Comparison of ENCODE assay signal across 7 mouse cellular contexts in the genomic region with DNA sequence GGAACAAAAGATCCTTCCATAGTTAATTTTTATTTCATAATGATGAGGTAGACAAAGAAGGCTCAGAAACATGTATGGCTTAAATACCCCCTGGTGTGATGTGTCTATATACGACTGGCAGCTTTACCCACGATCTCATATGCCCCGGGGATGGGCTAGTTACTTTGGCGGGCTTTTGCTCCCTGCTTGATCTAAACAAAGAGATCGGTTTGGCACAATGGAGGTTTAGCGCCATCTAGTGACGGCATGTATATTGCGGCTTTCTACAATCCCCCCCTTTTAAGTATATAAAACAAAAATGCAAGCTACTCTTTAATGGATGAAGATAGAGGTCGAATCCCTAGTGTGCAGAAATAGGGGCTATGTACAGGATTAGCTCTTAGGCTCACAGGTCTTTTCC.
DNase-seq lines count a peak whose midpoint lies in the region; ATAC-seq and TF ChIP-seq lines count a peak whose summit lies in the region.
"Not testable (repeated sequence)": the region's sequence is repeated elsewhere in the genome, so short reads cannot be mapped to it uniquely, and the experiment has no call there.

No protein-coding gene starts in this region.

- H3K4me1 ChIP-seq in MEL (ENCODE audit: control insufficient read depth in 1 of 2, insufficient read depth in 2 of 2, low read length in 2 of 2); embryonic facial prominence, embryonic 11.5 days (ENCODE audit: control insufficient read depth, insufficient read depth, low read length); liver, adult 2 months (ENCODE audit: control insufficient read depth, insufficient read depth, low read length); midbrain, postnatal 0 days (ENCODE audit: insufficient read depth, low read length): not testable (repeated sequence)

- TF ChIP-seq CTCF in MEL (IDR thresholded peaks at IDR 0.05 in 2 of 3, conservative IDR thresholded peaks at IDR 0.05 in 1 of 3; ENCODE audit: control insufficient read depth in 1 of 3, insufficient read depth in 1 of 3, low read depth in 2 of 3, low read length in 3 of 3, poor library complexity in 1 of 3, severe bottlenecking in 1 of 3): peak; percentile 27 to 43 (median 37); a peak in 4 of 6 replicates
- TF ChIP-seq CTCF in liver, adult 2 months (IDR thresholded peaks at IDR 0.05; ENCODE audit: low read depth, low read length): 0 out of 2 replicates have a peak, but pooled peaks have one; percentile 1
- TF ChIP-seq CTCF in midbrain, postnatal 0 days (IDR thresholded peaks at IDR 0.05): peak; percentile 52

- WGBS in embryonic facial prominence, embryonic 11.5 days: 50% methylated on average over 9 of the region's 9 CpGs
- 34% methylated on average over 9 of the region's 9 CpGs for WGBS in liver, adult 2 months
- WGBS in midbrain, postnatal 0 days: 50% methylated on average over 9 of the region's 9 CpGs

- not testable (repeated sequence) for H3K9me3 ChIP-seq in MEL (replicated peaks; ENCODE audit: insufficient read depth, low read length); embryonic facial prominence, embryonic 11.5 days (replicated peaks; ENCODE audit: control insufficient read depth, low read length); midbrain, postnatal 0 days (ENCODE audit: low read length)

- TF ChIP-seq POLR2A in MEL (IDR thresholded peaks at IDR 0.05; ENCODE audit: control insufficient read depth in 1 of 2, insufficient read depth in 1 of 2, low read depth in 1 of 2, low read length in 2 of 2, poor library complexity in 1 of 2); liver, adult 2 months (IDR thresholded peaks at IDR 0.05; ENCODE audit: extremely low read depth, insufficient read depth, low read length): not testable (repeated sequence)

- ATAC-seq in embryonic facial prominence, embryonic 11.5 days (replicated peaks; ENCODE audit: insufficient number of reproducible peaks, low FRiP score, low TSS enrichment, low read depth); midbrain, postnatal 0 days (ENCODE audit: low FRiP score): not testable (repeated sequence)

- peak; percentile 39 for DNase-seq in MEL (ENCODE audit: low read depth, low spot score)
- peak; percentile 4 for DNase-seq in cerebellum, adult 11 months
- peak; percentile 34 for DNase-seq in embryonic facial prominence, embryonic 11.5 days (ENCODE audit: low spot score)
- DNase-seq in heart, postnatal 4 days: peak; percentile 27
- peak; percentile 3 for DNase-seq in kidney, postnatal 14 days
- peak; percentile 2 for DNase-seq in liver, adult 2 months (ENCODE audit: extremely low read depth, low read depth, low spot score)
- peak; percentile 26 for DNase-seq in midbrain, postnatal 0 days (ENCODE audit: low spot score)

- not testable (repeated sequence) for H3K36me3 ChIP-seq in MEL (ENCODE audit: control insufficient read depth in 1 of 2, insufficient read depth in 2 of 2, low read length in 2 of 2); embryonic facial prominence, embryonic 11.5 days (replicated peaks; ENCODE audit: control insufficient read depth, insufficient read depth, low read depth, low read length); liver, adult 2 months (ENCODE audit: control insufficient read depth, insufficient read depth, low read length); midbrain, postnatal 0 days (ENCODE audit: insufficient read depth, low read length)

- not testable (repeated sequence) for H3K27me3 ChIP-seq in MEL (ENCODE audit: control insufficient read depth in 1 of 2, insufficient read depth in 2 of 2, low read length in 2 of 2); embryonic facial prominence, embryonic 11.5 days (ENCODE audit: control insufficient read depth, insufficient read depth, low read length); liver, adult 2 months (ENCODE audit: control insufficient read depth, insufficient read depth, low read length); midbrain, postnatal 0 days (ENCODE audit: insufficient read depth, low read length)

- not testable (repeated sequence) for H3K4me3 ChIP-seq in MEL (ENCODE audit: control insufficient read depth in 1 of 2, insufficient read depth in 1 of 2, low read depth in 2 of 2, low read length in 2 of 2); embryonic facial prominence, embryonic 11.5 days (ENCODE audit: low read depth, low read length); liver, adult 2 months (ENCODE audit: insufficient read depth, low read depth, low read length); midbrain, postnatal 0 days (ENCODE audit: low read depth, low read length)

- TF ChIP-seq EP300 in MEL (IDR thresholded peaks at IDR 0.05; ENCODE audit: low read depth in 1 of 2, low read length in 2 of 2): not testable (repeated sequence)

- H3K9ac ChIP-seq in MEL (ENCODE audit: control insufficient read depth, low read depth, low read length, poor library complexity, severe bottlenecking); embryonic facial prominence, embryonic 11.5 days (replicated peaks; ENCODE audit: low read length); liver, adult 2 months (ENCODE audit: low read depth, low read length); midbrain, postnatal 0 days (replicated peaks; ENCODE audit: low read length, poor library complexity, severe bottlenecking): not testable (repeated sequence)

- not testable (repeated sequence) for H3K79me2 ChIP-seq in MEL (ENCODE audit: control insufficient read depth, insufficient read depth, low read length, poor library complexity); liver, adult 2 months (ENCODE audit: control insufficient read depth, insufficient read depth, low read length)

- TF ChIP-seq RAD21 in MEL (IDR thresholded peaks at IDR 0.05; ENCODE audit: low read depth, low read length): peak; percentile 40

- H3K27ac ChIP-seq in MEL (ENCODE audit: control insufficient read depth, low read depth, low read length); embryonic facial prominence, embryonic 11.5 days (replicated peaks; ENCODE audit: low read depth, low read length); liver, adult 2 months (replicated peaks; ENCODE audit: insufficient read depth, low read depth, low read length); midbrain, postnatal 0 days (ENCODE audit: low read depth, low read length): not testable (repeated sequence)

- H3K4me2 ChIP-seq in embryonic facial prominence, embryonic 11.5 days (ENCODE audit: low read depth, low read length); midbrain, postnatal 0 days (ENCODE audit: low read depth, low read length, poor library complexity, severe bottlenecking): not testable (repeated sequence)

TF ChIP-seq in MEL, 35 proteins besides CTCF, POLR2A, EP300 and RAD21:
- TF ChIP-seq SMC3 (IDR thresholded peaks at IDR 0.05; ENCODE audit: low read depth, low read length): peak; percentile 21; the same call in 1 of the 2 replicates

Comparison
In these comparisons a context has a peak if more than half of its experiments do, and no peak if none do; other contexts are left out.
1. CTCF ChIP-seq: peak in every context shown above with its lines; median percentile 52 in midbrain, postnatal 0 days; 37 in MEL; 1 in liver, adult 2 months.